Mouse (Mus musculus) hindbrain, embryonic 15.5 days (tissue): ENCODE results near the gene Rab5c. TPM values are rescaled to one million over a fixed set of nuclear protein-coding genes. Genes with fewer than 3 reads are reported as not detected.

Source experiments
- ATAC-seq: fragments of 200-750 bp; cut with Nextera tagmentation; 2 replicates; pipeline ENCODE4 v1.8.0; 2017; ENCODE audit warnings: low read depth, moderate number of reproducible peaks, moderate TSS enrichment; ENCODE audit not compliant: low FRiP score
- H3K27ac ChIP-seq: fragments of 300-500 bp; sonication (generic); replicated peaks from 2 replicates; pipeline ENCODE4 v1.5.1; 2015; ENCODE audit warnings: mild to moderate bottlenecking, inconsistent platforms
- H3K27me3 ChIP-seq: fragments of 300-500 bp; sonication (generic); 2 replicates; pipeline ENCODE4 v1.6.1; 2015; ENCODE audit warnings: control low read depth, inconsistent platforms
- H3K36me3 ChIP-seq: fragments of 300-500 bp; sonication (generic); 2 replicates; pipeline ENCODE4 v1.6.1; 2015; ENCODE audit warnings: control low read depth, inconsistent platforms
- H3K4me1 ChIP-seq: fragments of 300-500 bp; sonication (generic); replicated peaks from 2 replicates; pipeline ENCODE4 v1.6.1; 2015; ENCODE audit warnings: control low read depth, inconsistent platforms
- H3K4me2 ChIP-seq: fragments of 300-500 bp; sonication (generic); 2 replicates; pipeline ENCODE4 v1.6.1; 2015; ENCODE audit warnings: moderate library complexity, mild to moderate bottlenecking, inconsistent platforms
- H3K4me3 ChIP-seq: fragments of 300-500 bp; sonication (generic); 2 replicates; pipeline ENCODE4 v1.5.1; 2015; ENCODE audit warnings: mild to moderate bottlenecking, inconsistent platforms
- H3K9ac ChIP-seq: fragments of 300-500 bp; sonication (generic); 2 replicates; pipeline ENCODE4 v1.6.1; 2015; ENCODE audit warnings: inconsistent platforms
- H3K9me3 ChIP-seq: fragments of 300-500 bp; sonication (generic); 2 replicates; pipeline ENCODE4 v1.6.1; 2016; ENCODE audit warnings: control low read depth, inconsistent platforms
- WGBS: fragments of 180-500 bp; shearing (Covaris S2); methylation state at CpG from one replicate; pipeline ENCODE4 v1.1.7; 2015; 5-methylcytosine and 5-hydroxymethylcytosine counted together
- polyA plus RNA-seq: library from polyadenylated mRNA; unstranded; fragments of >200 nt; fragmentation: Nextera tagmentation; extraction: Ambion mirVana; gene quantifications from 2 replicates; pipeline ENCODE4 v1.2.1, GENCODE M21; 2015

Gene Rab5c
- polyA plus RNA-seq, 1 experiment from 2014 or later: 42.4 TPM

DNA sequence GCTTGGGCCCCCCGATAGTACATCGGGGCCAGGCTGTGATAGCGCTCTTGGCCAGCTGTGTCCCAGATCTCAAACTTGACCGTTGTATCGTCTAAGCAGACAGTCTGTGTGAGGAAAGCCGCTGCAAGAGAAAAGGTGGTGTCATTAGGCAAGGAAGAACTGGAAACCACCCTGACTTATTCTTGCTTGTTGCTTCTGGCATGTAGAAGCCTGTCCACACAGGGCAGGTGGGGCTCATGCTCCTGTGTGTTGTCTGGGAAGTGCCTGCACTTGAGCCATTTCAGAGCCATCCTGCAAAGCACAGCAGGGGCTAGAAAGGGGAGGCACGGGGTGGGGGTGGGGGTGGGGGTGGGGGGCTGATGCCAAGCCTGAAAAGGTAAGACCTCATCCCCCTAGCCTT lies 19.6 kb downstream of the Rab5c start:
- H3K27ac ChIP-seq: no peak overlapping the region
- no peaks in the 10 kb centered on the region for H3K9me3 ChIP-seq
- H3K4me1 ChIP-seq: peaks cover 35% of the 10 kb centered on the region
- no peak overlapping the region for H3K4me3 ChIP-seq
- 91% methylated on average over 7 of the region's 7 CpGs for WGBS
- no peak overlapping the region for H3K4me2 ChIP-seq
- no peaks in the 10 kb centered on the region for H3K27me3 ChIP-seq
- ATAC-seq: no peak
- H3K9ac ChIP-seq: no peak overlapping the region
- peaks cover 34% of the 10 kb centered on the region for H3K36me3 ChIP-seq

DNA sequence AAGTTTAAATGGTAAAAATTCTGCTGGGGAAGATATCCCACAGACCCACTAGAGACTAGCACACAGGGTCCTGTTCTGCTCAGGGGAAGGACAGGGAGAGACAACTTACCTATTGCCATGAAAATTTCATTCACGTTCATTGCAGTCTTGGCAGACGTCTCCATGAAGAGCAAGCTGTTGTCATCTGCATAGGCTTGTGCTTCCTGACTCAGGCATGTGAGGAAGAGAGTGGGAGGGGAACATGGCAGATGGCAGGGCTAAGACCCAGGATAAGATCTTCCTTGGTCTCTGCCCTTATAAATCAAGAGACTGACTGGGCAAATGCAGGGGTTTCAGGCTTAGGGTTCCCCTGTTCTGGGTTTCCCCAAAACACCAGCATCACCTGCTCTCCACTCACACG lies 21.4 kb downstream of the Rab5c start:
- H3K27ac ChIP-seq: no peak overlapping the region
- ATAC-seq: no peak
- no peak overlapping the region for H3K9ac ChIP-seq
- 90% methylated on average over 3 of the region's 3 CpGs for WGBS
- H3K4me3 ChIP-seq: no peak overlapping the region
- H3K27me3 ChIP-seq: no peaks in the 10 kb centered on the region
- peaks cover 36% of the 10 kb centered on the region for H3K4me1 ChIP-seq
- no peak overlapping the region for H3K4me2 ChIP-seq
- H3K36me3 ChIP-seq: peaks cover 34% of the 10 kb centered on the region
- H3K9me3 ChIP-seq: no peaks in the 10 kb centered on the region

DNA sequence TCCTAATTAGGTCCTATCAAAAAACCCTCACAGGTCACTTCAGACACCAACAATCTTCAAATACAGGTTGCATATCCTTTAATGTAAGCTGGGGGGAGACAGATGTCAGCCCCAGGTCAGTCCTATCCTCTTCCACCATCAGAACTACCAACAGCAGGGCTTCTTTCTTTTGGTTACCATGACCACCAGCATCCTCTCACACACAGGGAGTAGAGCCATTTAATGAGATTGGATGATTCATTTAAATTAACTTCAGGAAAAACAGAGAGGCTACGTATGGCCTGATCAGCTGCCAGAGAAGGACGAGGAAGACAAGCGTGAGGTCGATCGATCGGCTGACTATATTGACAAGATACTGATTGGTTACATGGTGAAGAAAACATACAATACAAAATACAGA lies 23.1 kb downstream of the Rab5c start:
- H3K4me2 ChIP-seq: no peak overlapping the region
- no peaks in the 10 kb centered on the region for H3K27me3 ChIP-seq
- H3K4me1 ChIP-seq: peaks cover 35% of the 10 kb centered on the region
- H3K36me3 ChIP-seq: peaks cover 37% of the 10 kb centered on the region
- H3K9me3 ChIP-seq: no peaks in the 10 kb centered on the region
- no peak overlapping the region for H3K9ac ChIP-seq
- H3K4me3 ChIP-seq: no peak overlapping the region
- no peak for ATAC-seq
- WGBS: 66% methylated on average over 6 of the region's 6 CpGs
- no peak overlapping the region for H3K27ac ChIP-seq

DNA sequence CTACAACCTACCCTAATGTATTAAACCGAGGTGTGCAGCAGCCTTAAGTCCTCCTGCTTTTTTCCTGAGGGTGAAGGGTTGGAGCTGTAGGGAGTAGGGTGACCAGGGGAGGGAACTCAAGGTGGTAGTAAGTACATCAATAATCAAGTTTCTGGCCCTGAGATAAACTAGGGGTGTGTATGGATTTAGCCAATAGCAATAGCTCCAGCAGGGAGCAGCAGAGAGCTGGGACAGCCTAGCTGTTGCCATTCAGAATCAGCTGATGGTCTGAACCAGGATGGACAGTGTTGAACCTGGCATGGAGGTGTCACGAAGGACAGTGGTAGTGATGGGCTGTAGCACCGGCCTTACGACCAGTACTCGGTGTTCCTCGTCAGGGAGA lies 23.5 kb downstream of the Rab5c start:
- Histone ChIP-seq H3K9me3 (no peaks in the 10 kb centered on the region), H3K36me3 (peaks cover 40% of the 10 kb centered on the region), H3K4me1 (peaks cover 35% of the 10 kb centered on the region), H3K27ac (no peak overlapping the region), H3K4me3 (no peak overlapping the region), H3K4me2 (no peak overlapping the region), H3K9ac (no peak overlapping the region), H3K27me3 (no peaks in the 10 kb centered on the region)
- 60% methylated on average over 6 of the region's 6 CpGs for WGBS
- ATAC-seq: no peak; the same call in 1 of the 2 replicates

DNA sequence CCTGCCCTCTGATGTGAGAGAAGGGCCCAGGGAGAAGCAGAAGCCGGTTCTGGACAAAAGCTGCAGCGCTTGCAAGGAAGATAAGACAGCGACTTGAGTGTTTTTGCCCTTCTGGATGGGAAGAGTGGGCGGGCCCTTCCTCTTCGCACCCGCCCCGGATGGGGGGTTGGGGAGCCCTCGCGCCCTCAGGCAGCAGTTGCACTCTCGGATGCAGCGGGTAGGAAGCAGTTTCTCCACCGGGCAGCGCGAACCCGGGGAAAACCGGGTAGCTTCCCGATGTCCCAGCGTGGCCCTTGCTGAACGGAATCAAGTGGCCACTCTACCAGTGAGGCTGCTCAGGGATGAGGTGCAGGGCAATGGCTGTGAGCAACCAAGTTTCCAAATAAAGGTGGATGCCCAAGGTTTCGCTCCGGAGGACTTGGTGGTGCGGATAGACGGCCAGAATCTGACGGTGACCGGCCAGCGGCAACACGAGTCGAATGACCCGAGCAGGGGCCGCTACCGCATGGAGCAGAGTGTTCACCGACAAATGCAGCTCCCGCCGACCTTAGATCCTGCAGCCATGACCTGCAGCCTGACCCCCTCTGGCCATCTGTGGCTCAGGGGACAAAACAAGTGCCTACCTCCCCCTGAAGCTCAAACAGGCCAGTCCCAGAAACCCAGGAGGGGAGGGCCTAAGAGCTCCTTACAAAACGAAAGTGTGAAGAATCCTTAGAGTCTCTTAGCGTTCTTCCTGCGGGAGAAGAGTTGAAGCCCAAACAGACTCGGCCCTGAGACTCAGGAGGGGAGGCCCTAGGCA lies 24.1 kb downstream of the Rab5c start, which contains the start of gene Hspb9:
TSS of gene Hspb9 (plus strand) at position 116 of the 799 bp plus-strand sequence.
- H3K27ac ChIP-seq: no peak within 1 kb of the TSS
- peak within 1 kb of the TSS; percentile 11 for H3K4me2 ChIP-seq
- no peaks in the 10 kb centered on the region for H3K27me3 ChIP-seq
- 9% methylated on average over 38 of the region's 38 CpGs for WGBS
- no peak for ATAC-seq
- H3K4me1 ChIP-seq: peaks cover 35% of the 10 kb centered on the region
- H3K9me3 ChIP-seq: no peaks in the 10 kb centered on the region
- H3K36me3 ChIP-seq: peaks cover 42% of the 10 kb centered on the region
- H3K9ac ChIP-seq: no peak within 1 kb of the TSS
- H3K4me3 ChIP-seq: no peak within 1 kb of the TSS; the same call in 1 of the 2 replicates

DNA sequence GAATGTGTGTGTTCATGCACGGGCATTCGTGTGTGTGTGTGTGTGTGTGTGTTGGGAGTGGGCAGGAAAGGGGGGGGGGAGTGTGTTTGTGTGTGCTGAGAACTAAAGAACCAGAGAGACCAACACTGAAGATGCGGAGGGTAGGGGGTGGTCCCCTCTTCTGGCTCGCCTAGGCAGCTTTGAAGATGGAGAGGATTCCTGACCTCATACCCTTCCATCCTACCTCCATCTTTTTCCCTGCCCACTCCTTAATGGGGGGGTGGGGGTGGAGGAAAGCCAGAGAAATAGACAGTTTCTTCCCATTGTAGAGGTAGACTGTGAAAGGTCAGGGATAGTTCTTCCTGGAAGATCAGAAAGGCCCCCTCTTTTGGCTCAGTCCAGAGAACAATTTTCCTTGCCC lies 24.8 kb downstream of the Rab5c start:
- Histone ChIP-seq H3K4me1 (peaks cover 35% of the 10 kb centered on the region), H3K9me3 (no peaks in the 10 kb centered on the region), H3K27ac (no peak overlapping the region), H3K4me2 (no peak overlapping the region), H3K27me3 (no peaks in the 10 kb centered on the region), H3K9ac (no peak overlapping the region), H3K4me3 (no peak overlapping the region), H3K36me3 (peaks cover 46% of the 10 kb centered on the region)
- WGBS: 68% methylated on average over 4 of the region's 4 CpGs
- ATAC-seq: no peak

DNA sequence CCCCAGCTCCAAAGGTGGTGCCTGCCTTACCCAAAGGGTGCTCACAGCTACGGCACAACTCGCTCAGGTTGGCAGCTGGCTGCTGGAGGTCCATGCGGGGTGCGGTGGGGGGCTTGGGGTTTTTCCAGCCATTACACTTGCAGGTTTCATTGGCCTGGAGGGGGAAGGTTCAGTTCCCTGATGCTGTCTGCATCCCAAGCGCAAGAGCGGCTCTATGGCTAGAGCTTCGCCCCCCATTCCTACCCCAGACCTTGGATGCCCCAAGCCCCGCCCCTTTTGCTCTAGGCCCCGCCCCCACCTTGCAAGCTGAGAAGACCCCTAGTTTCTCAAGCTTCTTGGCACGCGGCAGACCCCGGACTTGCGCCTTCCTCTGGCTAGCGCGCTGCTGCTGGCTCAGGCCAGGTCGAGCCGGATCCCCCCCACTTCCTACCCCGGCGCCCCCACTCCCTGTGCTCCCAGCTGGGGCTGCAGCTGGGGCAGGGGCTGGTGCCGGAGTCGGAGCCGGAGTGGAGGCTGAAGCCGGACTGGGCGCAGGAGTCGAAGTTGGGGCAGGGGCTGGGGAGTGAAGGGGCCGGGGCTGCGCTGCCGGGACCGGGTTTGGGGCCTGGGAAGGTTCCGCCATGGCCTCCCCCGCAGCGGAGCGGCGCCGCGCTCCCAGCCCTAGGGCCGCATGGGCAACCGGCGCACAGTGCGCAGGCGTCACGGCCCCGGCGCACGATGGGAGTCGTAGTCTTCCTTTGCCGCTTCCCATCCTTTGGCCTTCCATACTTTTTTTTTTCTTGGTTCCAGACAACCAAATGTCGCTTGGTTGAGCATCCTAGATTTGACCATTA lies 26.0 kb downstream of the Rab5c start, which contains the start of gene Kat2a:
TSS of gene Kat2a (minus strand) at position 683 of the 833 bp plus-strand sequence.
- Histone ChIP-seq H3K4me2 (peak within 1 kb of the TSS; percentile 67), H3K9ac (peak within 1 kb of the TSS; percentile 84), H3K36me3 (peaks cover 43% of the 10 kb centered on the region), H3K27ac (peak within 1 kb of the TSS; percentile 82), H3K4me1 (peaks cover 35% of the 10 kb centered on the region), H3K9me3 (no peaks in the 10 kb centered on the region), H3K27me3 (no peaks in the 10 kb centered on the region), H3K4me3 (peak within 1 kb of the TSS; percentile 94)
- 2% methylated on average over 37 of the region's 48 CpGs for WGBS
- peak; percentile 87 for ATAC-seq

DNA sequence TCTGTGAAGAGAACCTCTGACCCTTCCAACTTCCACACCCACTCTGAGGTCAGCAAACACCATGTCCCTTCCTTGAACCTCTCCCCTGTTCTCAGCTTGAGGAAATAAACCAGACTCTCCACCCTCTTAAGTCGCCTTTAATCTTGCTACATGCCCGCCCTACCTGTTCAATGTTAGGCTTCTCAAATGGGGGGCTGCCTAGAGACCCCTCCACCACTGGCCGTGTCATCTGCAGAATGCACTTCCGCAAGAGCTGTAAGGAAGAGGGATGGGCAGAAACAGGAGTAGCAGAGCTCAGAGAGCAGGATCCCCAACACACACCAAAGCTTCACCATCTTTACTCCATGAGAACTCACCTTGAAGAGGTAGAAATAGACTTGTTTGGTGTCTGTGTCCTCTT lies 27.0 kb downstream of the Rab5c start:
- 92% methylated on average over 4 of the region's 4 CpGs for WGBS
- H3K9me3 ChIP-seq: no peaks in the 10 kb centered on the region
- H3K36me3 ChIP-seq: peaks cover 41% of the 10 kb centered on the region
- no peak for ATAC-seq
- H3K4me2 ChIP-seq: peak overlapping the region; percentile 67
- peak overlapping the region; percentile 94; the same call in 1 of the 2 replicates for H3K4me3 ChIP-seq
- H3K9ac ChIP-seq: no peak overlapping the region
- no peaks in the 10 kb centered on the region for H3K27me3 ChIP-seq
- no peak overlapping the region for H3K27ac ChIP-seq
- H3K4me1 ChIP-seq: peaks cover 35% of the 10 kb centered on the region

DNA sequence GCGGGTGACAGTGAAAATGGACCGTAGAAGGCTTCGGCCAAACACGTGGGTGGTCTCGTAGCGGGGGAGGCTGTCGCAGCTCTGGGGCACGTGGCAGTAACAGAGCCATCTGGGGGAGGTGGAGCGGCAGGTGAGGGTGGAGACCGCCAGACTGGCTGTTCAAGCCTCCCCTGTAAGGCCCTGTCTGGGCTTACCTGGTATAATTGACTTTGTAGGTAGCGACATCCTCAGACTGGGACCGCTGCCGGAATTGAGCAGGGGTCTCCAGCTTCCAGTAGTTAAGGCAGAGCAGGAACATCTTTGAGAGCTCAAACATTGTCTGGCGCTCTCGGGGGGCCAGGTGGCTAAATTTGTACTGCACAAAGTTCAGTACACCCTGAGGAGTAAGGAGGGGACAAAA lies 27.5 kb downstream of the Rab5c start:
- peaks cover 41% of the 10 kb centered on the region for H3K36me3 ChIP-seq
- ATAC-seq: no peak

DNA sequence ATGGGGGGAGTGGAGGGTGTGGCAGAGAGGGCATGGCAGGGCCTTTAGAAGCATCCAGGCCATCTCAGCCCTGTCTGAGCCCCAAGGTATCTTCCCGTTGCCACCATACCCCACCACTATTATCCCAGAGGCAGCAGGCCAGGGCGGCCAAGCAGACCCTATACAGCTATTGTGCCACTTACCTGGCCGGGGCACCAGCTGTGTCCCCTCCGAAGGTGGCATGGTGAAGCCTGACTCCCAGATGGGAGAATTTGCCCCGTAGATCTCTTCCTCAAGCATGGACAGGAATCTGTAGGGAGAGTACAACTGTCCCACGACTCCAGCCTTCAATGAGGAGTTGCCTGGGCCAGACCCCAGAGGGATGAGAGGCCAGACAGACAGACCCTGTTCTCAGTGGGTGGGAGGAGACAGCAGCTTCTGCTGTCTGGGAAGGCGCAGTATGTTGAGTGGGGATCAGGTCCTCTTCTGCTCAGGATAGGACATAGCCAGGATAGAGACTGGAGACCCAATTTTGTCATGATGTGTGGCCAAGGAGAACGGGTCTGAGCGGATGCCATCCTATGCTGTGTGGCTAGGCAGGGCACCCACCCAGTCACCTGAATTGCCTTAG lies 28.7 kb downstream of the Rab5c start:
- Histone ChIP-seq H3K36me3 (peaks cover 44% of the 10 kb centered on the region), H3K4me2 (no peak overlapping the region), H3K27me3 (no peaks in the 10 kb centered on the region), H3K4me3 (no peak overlapping the region), H3K9me3 (no peaks in the 10 kb centered on the region), H3K4me1 (peaks cover 29% of the 10 kb centered on the region), H3K9ac (no peak overlapping the region), H3K27ac (no peak overlapping the region)
- ATAC-seq: no peak
- 93% methylated on average over 9 of the region's 9 CpGs for WGBS

More for the DNA sequence above, 27.5 kb downstream of the Rab5c start:
- H3K27me3 ChIP-seq: no peaks in the 10 kb centered on the region
- no peak overlapping the region for H3K4me2 ChIP-seq
- H3K4me3 ChIP-seq: no peak overlapping the region
- 91% methylated on average over 15 of the region's 15 CpGs for WGBS
- peaks cover 35% of the 10 kb centered on the region for H3K4me1 ChIP-seq
- H3K27ac ChIP-seq: no peak overlapping the region
- no peak overlapping the region for H3K9ac ChIP-seq
- no peaks in the 10 kb centered on the region for H3K9me3 ChIP-seq

DNA sequence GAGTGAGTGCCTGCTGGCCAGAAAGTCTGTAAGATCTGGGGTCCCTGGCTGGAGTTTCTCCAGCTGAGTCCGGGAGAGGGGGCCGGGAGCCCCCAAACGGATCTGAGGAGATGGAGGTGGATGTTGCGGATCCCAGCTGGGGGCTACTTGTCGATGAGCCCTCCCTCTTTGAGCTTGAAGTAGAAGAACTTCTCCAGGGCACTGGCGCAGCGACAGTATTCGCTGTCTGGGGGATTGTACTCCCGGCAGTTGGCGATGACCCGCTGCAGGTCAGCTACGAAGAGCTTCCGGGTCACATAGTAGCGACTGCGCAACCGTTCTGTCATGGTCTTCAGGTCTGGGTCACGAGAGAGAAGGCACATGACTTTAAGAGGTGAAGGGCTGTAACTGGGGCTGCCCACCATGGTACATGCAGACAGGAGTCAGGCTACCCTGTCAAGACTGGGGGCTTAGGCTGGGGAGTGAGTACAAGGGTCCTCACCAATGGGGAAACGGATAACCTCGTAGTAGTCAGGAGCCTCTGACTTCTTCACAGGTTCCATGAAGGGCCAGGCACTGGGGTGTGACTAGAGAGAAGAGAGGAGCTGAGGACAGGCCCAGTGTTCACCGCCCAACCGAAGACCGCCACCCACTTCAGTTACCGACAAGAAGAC lies 32.8 kb downstream of the Rab5c start:
- Histone ChIP-seq H3K4me3 (no peak overlapping the region), H3K36me3 (peaks cover 44% of the 10 kb centered on the region)
- 94% methylated on average over 23 of the region's 23 CpGs for WGBS

More for the DNA sequence above, 32.8 kb downstream of the Rab5c start:
- Histone ChIP-seq H3K4me2 (no peak overlapping the region), H3K27me3 (0 out of 2 replicates have a peak, but pooled peaks cover 5% of the 10 kb centered on the region), H3K9me3 (no peaks in the 10 kb centered on the region), H3K27ac (no peak overlapping the region), H3K9ac (no peak overlapping the region), H3K4me1 (peaks cover 10% of the 10 kb centered on the region)
- no peak for ATAC-seq
